Mouse (Mus musculus): ENCODE measurements around the gene Igbp1.

DNA sequence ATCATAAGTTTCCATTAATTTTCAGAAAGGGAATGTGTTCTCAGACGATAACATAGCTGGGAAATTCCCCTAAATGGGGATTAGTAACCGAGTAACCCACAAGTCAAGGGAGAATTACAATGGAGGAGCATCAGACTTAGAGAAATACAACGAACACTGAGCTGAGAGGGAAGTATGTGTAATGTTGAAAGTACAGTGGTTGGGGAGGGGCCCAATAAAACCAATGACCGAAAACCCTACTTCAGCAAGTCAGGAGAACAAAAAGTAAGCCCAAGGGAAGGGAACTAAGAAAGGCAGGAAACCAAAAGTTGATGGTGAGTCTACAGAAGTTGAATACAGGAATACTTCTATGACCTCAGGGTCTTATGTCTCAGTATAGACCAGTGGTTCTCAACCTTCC is 14.1 kb downstream of the Igbp1 start:
- TF ChIP-seq CTCF (IDR thresholded peaks at IDR 0.05; ENCODE audit: low read depth) (no peak), EP300 (IDR thresholded peaks at IDR 0.05; ENCODE audit: low read depth) (no peak)
